Mouse (Mus musculus) stomach, postnatal 0 days (tissue): ENCODE results near the gene Poc1a. TPM values are rescaled to one million over a fixed set of nuclear protein-coding genes. Genes with fewer than 3 reads are reported as not detected.
A peak's percentile ranks its signal among the peaks of the same experiment; 100 is the strongest.

Source experiments
- ATAC-seq: fragments of 200-750 bp; cut with Nextera tagmentation; 2 replicates; pipeline ENCODE4 v1.8.0; 2017; ENCODE audit not compliant: low FRiP score, low TSS enrichment
- DNase-seq: peaks from one replicate; pipeline ENCODE4 v3.0.0-alpha.2; 2016; ENCODE audit warnings: low spot score
- H3K27ac ChIP-seq: fragments of 300-500 bp; sonication (generic); replicated peaks from 2 replicates; pipeline ENCODE4 v1.5.1; 2014; ENCODE audit warnings: mild to moderate bottlenecking, control low read depth
- H3K27me3 ChIP-seq: fragments of 300-500 bp; sonication (generic); 2 replicates; pipeline ENCODE4 v1.6.1; 2014; ENCODE audit warnings: low read length; ENCODE audit not compliant: control insufficient read depth, insufficient read depth
- H3K36me3 ChIP-seq: fragments of 300-500 bp; sonication (generic); 2 replicates; pipeline ENCODE4 v1.6.1; 2014; ENCODE audit warnings: low read length, mixed read lengths; ENCODE audit not compliant: control insufficient read depth, insufficient read depth
- H3K4me1 ChIP-seq: fragments of 300-500 bp; sonication (generic); replicated peaks from 2 replicates; pipeline ENCODE4 v1.6.1; 2014; ENCODE audit warnings: antibody characterized with exemption; ENCODE audit not compliant: control insufficient read depth, insufficient read depth
- H3K4me2 ChIP-seq: fragments of 300-500 bp; sonication (generic); replicated peaks from 2 replicates; pipeline ENCODE4 v1.6.1; 2014; ENCODE audit warnings: low read depth, mild to moderate bottlenecking, control low read depth, moderate library complexity
- H3K4me3 ChIP-seq: fragments of 300-500 bp; sonication (generic); 2 replicates; pipeline ENCODE4 v1.5.1; 2014; ENCODE audit warnings: low read depth, low read length, control low read depth
- H3K9ac ChIP-seq: fragments of 300-500 bp; sonication (generic); 2 replicates; pipeline ENCODE4 v1.6.1; 2014; ENCODE audit warnings: mild to moderate bottlenecking, low read length, control low read depth, mixed read lengths
- H3K9me3 ChIP-seq: fragments of 300-500 bp; sonication (generic); 2 replicates; pipeline ENCODE4 v1.6.1; 2016; ENCODE audit warnings: low read length; ENCODE audit not compliant: control insufficient read depth
- CTCF ChIP-seq: IDR thresholded peaks from 2 replicates; pipeline ENCODE4 v1.5.1; 2016; ENCODE audit warnings: antibody characterized with exemption, low read depth, mild to moderate bottlenecking, moderate library complexity
- EP300 ChIP-seq: optimal IDR thresholded peaks from 2 replicates; pipeline ENCODE3; 2016; ENCODE audit warnings: antibody characterized with exemption
- WGBS: fragments of 180-500 bp; shearing (Covaris S2); extraction: QIAGEN DNeasy Blood & Tissue Kit; methylation state at CpG from one replicate; pipeline ENCODE4 v1.1.7; 2014; 5-methylcytosine and 5-hydroxymethylcytosine counted together
- polyA plus RNA-seq: library from polyadenylated mRNA; unstranded; fragments of >200 nt; fragmentation: Nextera tagmentation; extraction: Ambion mirVana; gene quantifications from 2 replicates; pipeline ENCODE4 v1.2.1, GENCODE M21; 2015

Gene Poc1a
- polyA plus RNA-seq, 1 experiment from 2014 or later = 13.3 TPM

GRCm38 (mm10) chr9:106273276-106273675 is 7.6 kb upstream of the Poc1a start:
- Histone ChIP-seq H3K27ac (no peak overlapping the region), H3K4me2 (no peak overlapping the region), H3K4me3 (no peak overlapping the region), H3K9me3 (no peaks in the 10 kb centered on the region), H3K27me3 (no peaks in the 10 kb centered on the region), H3K9ac (no peak overlapping the region), H3K4me1 (0 out of 2 replicates have a peak, but pooled peaks cover 2% of the 10 kb centered on the region), H3K36me3 (no peaks in the 10 kb centered on the region)
- WGBS = 83% methylated on average over 12 of the region's 12 CpGs
- no peak for ATAC-seq
- no peak for TF ChIP-seq EP300
- no peak for TF ChIP-seq CTCF
- DNase-seq = no peak

- 57% methylated on average over 4 of the region's 4 CpGs for WGBS
- Histone ChIP-seq H3K9ac (no peak overlapping the region), H3K4me2 (no peak overlapping the region), H3K36me3 (no peaks in the 10 kb centered on the region), H3K27me3 (no peaks in the 10 kb centered on the region), H3K4me3 (no peak overlapping the region), H3K27ac (no peak overlapping the region), H3K4me1 (0 out of 2 replicates have a peak, but pooled peaks cover 1% of the 10 kb centered on the region), H3K9me3 (no peaks in the 10 kb centered on the region)
- DNase-seq (no peak), ATAC-seq (no peak)
- no peak for TF ChIP-seq EP300
- TF ChIP-seq CTCF = no peak
Measured at GRCm38 (mm10) chr9:106273791-106274190, 7.1 kb upstream of the Poc1a start.

DNA sequence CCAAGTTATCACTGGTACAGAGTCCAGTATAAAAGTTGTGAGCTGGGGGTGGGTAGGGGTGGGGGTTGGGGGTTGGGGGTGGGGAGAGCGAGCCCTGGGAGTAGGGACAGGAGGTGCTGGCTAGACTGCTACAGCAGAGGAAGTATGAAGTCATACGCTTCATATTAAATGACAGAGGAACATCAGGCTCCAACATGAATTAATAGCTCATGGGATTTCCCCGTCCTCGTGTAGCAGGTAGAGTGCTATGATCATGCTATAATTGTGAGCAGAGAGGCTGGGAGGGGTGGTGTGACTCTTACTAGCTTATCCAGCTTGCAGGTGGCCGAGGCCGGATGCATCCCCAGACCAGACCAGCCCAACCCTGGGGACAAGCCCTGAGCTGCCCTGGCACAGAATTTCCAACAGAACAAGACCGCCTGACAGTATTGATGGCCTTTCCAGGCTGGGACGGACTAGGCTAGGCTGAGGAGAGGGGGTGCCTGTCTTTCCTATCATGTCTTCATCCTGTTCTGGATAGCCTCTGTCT is 6.1 kb upstream of the Poc1a start:
- TF ChIP-seq EP300 (no peak), CTCF (no peak)
- H3K27ac ChIP-seq = no peak overlapping the region
- H3K4me2 ChIP-seq = no peak overlapping the region
- WGBS = 67% methylated on average over 8 of the region's 8 CpGs
- no peak overlapping the region for H3K9ac ChIP-seq
- no peaks in the 10 kb centered on the region for H3K27me3 ChIP-seq
- no peaks in the 10 kb centered on the region for H3K9me3 ChIP-seq
- H3K4me1 ChIP-seq = no peaks in the 10 kb centered on the region
- no peak for DNase-seq
- no peaks in the 10 kb centered on the region for H3K36me3 ChIP-seq
- no peak overlapping the region for H3K4me3 ChIP-seq
- no peak for ATAC-seq

- Histone ChIP-seq H3K27ac (no peak overlapping the region), H3K4me3 (no peak overlapping the region)
- WGBS = 44% methylated on average over 1 of the region's 1 CpGs
Measured at GRCm38 (mm10) chr9:106275806-106276205, 5.1 kb upstream of the Poc1a start.

DNA sequence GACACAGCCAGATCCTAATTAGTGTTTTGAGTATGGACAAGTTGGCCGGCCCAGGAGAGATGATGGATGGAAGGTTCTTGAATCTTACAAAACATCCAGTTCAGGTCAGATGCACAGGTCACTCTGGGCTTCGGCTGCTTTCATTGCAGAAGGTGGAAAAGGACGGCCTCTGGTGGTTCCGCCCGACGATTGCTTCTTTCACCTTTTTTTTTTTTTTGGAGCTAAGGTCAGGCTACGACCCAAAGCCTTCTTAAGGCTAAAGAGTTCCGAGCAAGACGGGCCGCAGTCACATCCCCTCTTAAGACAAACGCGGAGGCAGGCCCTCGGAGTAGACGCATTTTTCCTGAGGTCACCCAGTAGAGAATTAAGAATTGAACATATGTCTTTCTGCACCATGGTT is 475 bp upstream of the Poc1a start:
- Histone ChIP-seq H3K4me1 (peaks cover 5% of the 10 kb centered on the region; the same call in 1 of the 2 replicates), H3K9me3 (no peaks in the 10 kb centered on the region), H3K4me2 (peak overlapping the region; percentile 77), H3K9ac (peak overlapping the region; percentile 56), H3K27me3 (no peaks in the 10 kb centered on the region), H3K36me3 (peaks cover 3% of the 10 kb centered on the region; the same call in 1 of the 2 replicates), H3K27ac (peak overlapping the region; percentile 90), H3K4me3 (peak overlapping the region; percentile 54)
- WGBS = under 1% methylated on average over 14 of the region's 14 CpGs
- peak; percentile 86 for TF ChIP-seq CTCF
- TF ChIP-seq EP300 = no peak
- peak; percentile 68 for ATAC-seq
- peak; percentile 74 for DNase-seq

More at GRCm38 (mm10) chr9:106275806-106276205, 5.1 kb upstream of the Poc1a start:
- H3K36me3 ChIP-seq = no peaks in the 10 kb centered on the region
- no peaks in the 10 kb centered on the region for H3K4me1 ChIP-seq
- no peak overlapping the region for H3K4me2 ChIP-seq
- no peaks in the 10 kb centered on the region for H3K27me3 ChIP-seq
- TF ChIP-seq EP300 = no peak
- no peak for TF ChIP-seq CTCF
- ATAC-seq = no peak
- DNase-seq = no peak
- H3K9ac ChIP-seq = no peak overlapping the region
- H3K9me3 ChIP-seq = no peaks in the 10 kb centered on the region

- peak; percentile 59 for DNase-seq
- H3K27ac ChIP-seq = no peak overlapping the region
- 68% methylated on average over 3 of the region's 3 CpGs for WGBS
- H3K4me1 ChIP-seq = peaks cover 5% of the 10 kb centered on the region; the same call in 1 of the 2 replicates
- no peaks in the 10 kb centered on the region for H3K9me3 ChIP-seq
- peak overlapping the region; percentile 54 for H3K4me3 ChIP-seq
- ATAC-seq = no peak
- H3K4me2 ChIP-seq = peak overlapping the region; percentile 77
- peaks cover 4% of the 10 kb centered on the region; the same call in 1 of the 2 replicates for H3K36me3 ChIP-seq
- H3K9ac ChIP-seq = peak overlapping the region; percentile 63; the same call in 1 of the 2 replicates
- H3K27me3 ChIP-seq = no peaks in the 10 kb centered on the region
- TF ChIP-seq CTCF (no peak), EP300 (no peak)
Measured at GRCm38 (mm10) chr9:106282024-106282423, 1.2 kb downstream of the Poc1a start.
